ENCODE assay signal across 12 mouse cellular contexts in the genomic region with DNA sequence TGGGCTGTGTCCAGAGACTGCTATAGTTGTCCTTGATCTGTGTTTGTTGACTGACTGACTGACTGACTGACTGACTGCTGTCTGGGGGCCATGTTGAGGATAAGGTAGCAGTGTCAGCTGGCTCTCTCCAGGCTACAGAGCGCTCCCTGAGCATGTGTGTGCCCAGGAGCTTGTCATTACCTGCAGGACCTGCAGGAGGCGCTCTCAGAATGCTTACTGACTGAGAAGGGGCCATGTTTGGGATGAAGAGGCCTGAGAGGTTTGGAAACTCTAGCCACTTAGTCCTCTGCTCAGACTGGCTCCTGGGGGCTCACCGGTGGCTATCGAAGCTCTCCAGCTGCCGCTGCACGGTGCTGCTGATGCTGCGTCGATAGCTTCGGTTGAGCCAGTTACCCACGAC. TPM values are rescaled to one million over a fixed set of nuclear protein-coding genes. Genes with fewer than 3 reads are reported as not detected.
DNase-seq lines count a peak whose midpoint lies in the region; ATAC-seq lines count a peak whose summit lies in the region.
"Had no signal": no experiment of that assay in that cellular context is flagged by ENCODE, and none has a peak within 500 bp of the region (broad histone marks: within the 10 kb centered on the region; RNA-seq: fewer than 3 reads in every experiment).

No protein-coding gene starts in this region.

- H3K36me3 ChIP-seq in liver, embryonic 13.5 days = peaks cover 99% of the 10 kb centered on the region

- no peaks in the 10 kb centered on the region for H3K9me3 ChIP-seq in liver, embryonic 13.5 days (replicated peaks)
- H3K9me3 ChIP-seq: intestine, embryonic 15.5 days had no signal

- H3K27me3 ChIP-seq in liver, embryonic 13.5 days = no peaks in the 10 kb centered on the region
- H3K27me3 ChIP-seq: intestine, embryonic 15.5 days had no signal

- 0 out of 2 replicates have a peak, but pooled peaks have one; percentile 36 for ATAC-seq in liver, embryonic 13.5 days (ENCODE audit: low read depth)
- ATAC-seq: activated CD4-positive, CD25-positive, alpha-beta regulatory T cell, adult 4 months; intestine, embryonic 15.5 days had no signal

- no peak overlapping the region for H3K4me2 ChIP-seq in liver, embryonic 13.5 days
- H3K4me2 ChIP-seq: intestine, embryonic 15.5 days had no signal

- H3K9ac ChIP-seq in liver, embryonic 13.5 days = no peak overlapping the region
- H3K9ac ChIP-seq: intestine, embryonic 15.5 days had no signal

- H3K4me3 ChIP-seq in liver, embryonic 13.5 days (replicated peaks) = no peak overlapping the region
- H3K4me3 ChIP-seq: intestine, embryonic 15.5 days had no signal

- intact Hi-C loops in gastrocnemius, postnatal 14 days (cut with DNase I; ENCODE audit: low total_unique reads) = no loop called here

- no peak overlapping the region for H3K27ac ChIP-seq in liver, embryonic 13.5 days
- H3K27ac ChIP-seq: intestine, embryonic 15.5 days had no signal

- peaks cover 6% of the 10 kb centered on the region; the same call in 1 of the 2 replicates for H3K4me1 ChIP-seq in liver, embryonic 13.5 days (replicated peaks)
- H3K4me1 ChIP-seq: intestine, embryonic 15.5 days had no signal

- peak; percentile 40 for DNase-seq in gastrocnemius, postnatal 10 days
- no peak for DNase-seq in gastrocnemius, postnatal 14 days
- peak; percentile 30 for DNase-seq in thymus, postnatal 25 days
- DNase-seq in thymus, postnatal 36 days = no peak
- peak; percentile 43 for DNase-seq in liver, embryonic 13.5 days
- peak; percentile 70 for DNase-seq in testis, postnatal 10 days (ENCODE audit: low spot score)
- no peak for DNase-seq in cerebellum, postnatal 4 days (ENCODE audit: low spot score in 2 of 2)
- no peak for DNase-seq in kidney, postnatal 14 days
- DNase-seq: midbrain, embryonic 14.5 days had no signal

- 81% methylated on average over 10 of the region's 10 CpGs for WGBS in liver, embryonic 13.5 days (ENCODE audit: insufficient replicate concordance)

RNA-seq across cellular contexts. Expression of gene Aanat, which starts 17.1 kb away (rescaled TPM):
- not detected for total RNA-seq in gastrocnemius, postnatal 10 days (2021)
- not detected for total RNA-seq in gastrocnemius, postnatal 14 days (2021)
- polyA plus RNA-seq in liver, embryonic 13.5 days (2015; fragmentation: Nextera tagmentation; extraction: Ambion mirVana) = not detected in 2 replicates
- polyA plus RNA-seq: activated CD4-positive, CD25-positive, alpha-beta regulatory T cell, adult 4 months; intestine, embryonic 15.5 days; stomach, embryonic 16.5 days had no signal

RNA-seq across cellular contexts. Expression of gene Ube2o, which starts 22.1 kb away (rescaled TPM):
- total RNA-seq in gastrocnemius, postnatal 10 days (2021) = 10 to 100 TPM; 20.7 to 24.9 TPM
- total RNA-seq in gastrocnemius, postnatal 14 days (2021) = 10 to 100 TPM; 23.4 to 25.6 TPM
- polyA plus RNA-seq in liver, embryonic 13.5 days (2015; fragmentation: Nextera tagmentation; extraction: Ambion mirVana) = 17.5 and 22.1 TPM in 2 replicates

RNA-seq across cellular contexts. Expression of gene Rhbdf2, which starts 23.5 kb away (rescaled TPM):
- 1 to 10 TPM; 5.2 to 8.4 TPM for total RNA-seq in gastrocnemius, postnatal 10 days (2021)
- 1 to 10 TPM; 5.9 to 9.0 TPM for total RNA-seq in gastrocnemius, postnatal 14 days (2021)
- polyA plus RNA-seq in liver, embryonic 13.5 days (2015; fragmentation: Nextera tagmentation; extraction: Ambion mirVana) = 5.8 and 6.6 TPM in 2 replicates

RNA-seq across cellular contexts. Expression of gene Prcd, which starts 50.0 kb away (rescaled TPM):
- total RNA-seq in gastrocnemius, postnatal 10 days (2021) = under 1 TPM in 1 of 2 experiments, not detected in 1; 0.81 TPM
- total RNA-seq in gastrocnemius, postnatal 14 days (2021) = under 1 TPM; 0.49 to 0.84 TPM
- 0.31 and 0.33 TPM in 2 replicates for polyA plus RNA-seq in liver, embryonic 13.5 days (2015; fragmentation: Nextera tagmentation; extraction: Ambion mirVana)
- polyA plus RNA-seq: activated CD4-positive, CD25-positive, alpha-beta regulatory T cell, adult 4 months had no signal

RNA-seq across cellular contexts. Expression of gene Cygb, which starts 50.8 kb away (rescaled TPM):
- 10 to 100 TPM; 26.6 to 30.3 TPM for total RNA-seq in gastrocnemius, postnatal 10 days (2021)
- 10 to 100 TPM; 16.8 to 22.8 TPM for total RNA-seq in gastrocnemius, postnatal 14 days (2021)
- polyA plus RNA-seq in liver, embryonic 13.5 days (2015; fragmentation: Nextera tagmentation; extraction: Ambion mirVana) = 0.60 and 0.70 TPM in 2 replicates
- polyA plus RNA-seq: activated CD4-positive, CD25-positive, alpha-beta regulatory T cell, adult 4 months had no signal

Comparison
In these comparisons a context has a peak if more than half of its experiments do, and no peak if none do; other contexts are left out.
1. DNase-seq: peak in gastrocnemius, postnatal 10 days (single experiment), thymus, postnatal 25 days (single experiment), liver, embryonic 13.5 days (single experiment) and testis, postnatal 10 days (single experiment); none in gastrocnemius, postnatal 14 days (single experiment), thymus, postnatal 36 days (0 of 2), cerebellum, postnatal 4 days (0 of 2) and kidney, postnatal 14 days (single experiment).